Mouse (Mus musculus): ENCODE measurements around the gene Ndufaf2. TPM values are rescaled to one million over a fixed set of nuclear protein-coding genes. Genes with fewer than 3 reads are reported as not detected.
A peak's percentile ranks its signal among the peaks of the same experiment; 100 is the strongest.

Ndufaf2 gene
- polyA plus RNA-seq, 1 experiment from 2014 or later, result 35.7 TPM

DNA sequence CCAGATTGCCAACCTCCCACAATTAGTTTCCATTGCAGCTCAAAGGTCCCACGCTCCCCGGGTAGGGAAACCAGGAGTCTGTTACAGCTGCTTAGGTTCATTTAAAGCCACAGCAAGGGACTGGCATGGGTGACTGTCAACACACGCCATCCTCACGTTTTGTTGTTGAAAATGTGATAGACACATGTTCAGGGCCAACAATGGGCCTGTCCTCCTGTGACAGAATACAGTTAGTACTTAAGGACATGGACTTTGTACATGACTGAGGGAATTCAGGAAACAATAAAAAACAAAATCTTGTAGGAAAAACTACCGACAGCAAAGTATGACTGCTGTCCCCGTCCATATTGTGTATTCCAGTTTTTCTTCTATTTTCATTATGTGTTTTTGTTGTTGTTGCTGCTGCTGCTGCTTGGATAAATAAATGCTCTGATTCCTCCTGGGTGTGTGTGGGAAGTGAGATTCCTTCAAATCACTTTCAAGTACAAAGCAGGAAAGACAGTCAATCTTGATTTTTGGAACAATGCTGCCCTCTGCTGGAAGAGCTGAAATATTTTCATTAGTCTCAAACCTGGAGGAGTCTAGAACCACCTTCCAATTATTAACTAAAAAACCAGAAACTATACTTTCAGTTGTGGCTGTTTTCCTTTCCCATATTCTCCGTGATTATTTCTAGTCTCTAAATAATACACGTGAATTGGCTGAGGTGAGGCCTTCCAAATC is 5.6 kb downstream of the Ndufaf2 start:
- Histone ChIP-seq H3K27me3 (replicated peaks; ENCODE audit: insufficient read depth, low read length) (no peaks in the 10 kb centered on the region), H3K9me3 (ENCODE audit: low read length) (no peaks in the 10 kb centered on the region), H3K4me2 (replicated peaks; ENCODE audit: low read depth, low read length) (no peak overlapping the region), H3K27ac (ENCODE audit: low read length) (no peak overlapping the region), H3K9ac (replicated peaks; ENCODE audit: low read depth) (no peak overlapping the region), H3K36me3 (ENCODE audit: insufficient read depth, low read length) (no peaks in the 10 kb centered on the region), H3K4me3 (ENCODE audit: low read depth, low read length) (no peak overlapping the region), H3K4me1 (ENCODE audit: insufficient read depth, low read depth, low read length) (no peaks in the 10 kb centered on the region)
- peak; percentile 47 for ATAC-seq
- TF ChIP-seq EP300 (IDR thresholded peaks at IDR 0.05), result no peak
- peak; percentile 73 for TF ChIP-seq CTCF (IDR thresholded peaks at IDR 0.05)
- peak; percentile 86 for DNase-seq (ENCODE audit: low spot score)
- WGBS, result 63% methylated on average over 8 of the region's 8 CpGs

GRCm38 (mm10) chr13:108151782-108152181 is 6.6 kb downstream of the Ndufaf2 start:
- H3K27ac ChIP-seq (ENCODE audit: low read length), result no peak overlapping the region
- H3K4me3 ChIP-seq (ENCODE audit: low read depth, low read length), result no peak overlapping the region
- H3K27me3 ChIP-seq (replicated peaks; ENCODE audit: insufficient read depth, low read length), result no peaks in the 10 kb centered on the region
- no peak overlapping the region for H3K9ac ChIP-seq (replicated peaks; ENCODE audit: low read depth)
- no peaks in the 10 kb centered on the region for H3K9me3 ChIP-seq (ENCODE audit: low read length)
- H3K36me3 ChIP-seq (ENCODE audit: insufficient read depth, low read length), result no peaks in the 10 kb centered on the region
- H3K4me2 ChIP-seq (replicated peaks; ENCODE audit: low read depth, low read length), result no peak overlapping the region
- DNase-seq (ENCODE audit: low spot score) (peak; percentile 57), ATAC-seq (no peak)
- peak; percentile 85 for TF ChIP-seq CTCF (IDR thresholded peaks at IDR 0.05)
- TF ChIP-seq EP300 (IDR thresholded peaks at IDR 0.05), result no peak
- H3K4me1 ChIP-seq (ENCODE audit: insufficient read depth, low read depth, low read length), result no peaks in the 10 kb centered on the region

GRCm38 (mm10) chr13:108144086-108144485 is 14.3 kb downstream of the Ndufaf2 start:
- Histone ChIP-seq H3K27ac (ENCODE audit: low read length) (no peak overlapping the region), H3K36me3 (ENCODE audit: insufficient read depth, low read length) (no peaks in the 10 kb centered on the region), H3K9me3 (ENCODE audit: low read length) (no peaks in the 10 kb centered on the region), H3K27me3 (replicated peaks; ENCODE audit: insufficient read depth, low read length) (no peaks in the 10 kb centered on the region), H3K4me1 (ENCODE audit: insufficient read depth, low read depth, low read length) (no peaks in the 10 kb centered on the region), H3K4me2 (replicated peaks; ENCODE audit: low read depth, low read length) (no peak overlapping the region), H3K9ac (replicated peaks; ENCODE audit: low read depth) (no peak overlapping the region), H3K4me3 (ENCODE audit: low read depth, low read length) (no peak overlapping the region)
- TF ChIP-seq CTCF (IDR thresholded peaks at IDR 0.05), result no peak
- TF ChIP-seq EP300 (IDR thresholded peaks at IDR 0.05), result no peak
- DNase-seq (ENCODE audit: low spot score), result no peak
- WGBS, result 91% methylated on average over 8 of the region's 8 CpGs
- no peak for ATAC-seq

DNA sequence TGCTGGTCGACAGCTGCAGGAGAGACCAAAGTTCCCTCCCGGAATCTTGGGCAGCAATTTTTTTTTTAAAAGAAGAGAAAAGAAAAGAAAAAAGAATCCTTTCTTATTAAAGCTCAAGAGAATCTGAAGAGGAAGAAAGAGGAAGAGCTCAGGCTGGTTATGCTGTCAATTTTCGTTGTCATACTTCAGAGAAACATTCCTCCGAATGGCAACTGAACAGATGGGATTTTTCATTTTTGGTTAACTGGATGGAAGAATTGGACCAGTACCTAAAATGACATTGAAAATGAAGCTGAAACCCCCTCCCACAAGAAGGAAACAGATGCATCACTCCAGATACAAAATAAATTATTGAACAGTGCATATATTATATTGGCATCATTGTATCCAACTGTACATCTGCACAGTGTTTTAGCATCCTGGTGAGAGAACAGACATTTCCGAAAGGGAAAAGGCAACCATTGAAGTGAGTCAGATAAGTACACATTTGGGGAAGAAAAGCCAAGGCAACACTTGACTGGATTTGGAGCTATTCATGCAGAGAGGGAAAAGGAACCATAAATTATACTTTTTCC is 19.9 kb downstream of the Ndufaf2 start:
- H3K4me2 ChIP-seq (replicated peaks; ENCODE audit: low read depth, low read length), result no peak overlapping the region
- no peaks in the 10 kb centered on the region for H3K4me1 ChIP-seq (ENCODE audit: insufficient read depth, low read depth, low read length)
- H3K9me3 ChIP-seq (ENCODE audit: low read length), result no peaks in the 10 kb centered on the region
- no peak for ATAC-seq
- H3K27ac ChIP-seq (ENCODE audit: low read length), result no peak overlapping the region
- no peak for DNase-seq (ENCODE audit: low spot score)
- H3K4me3 ChIP-seq (ENCODE audit: low read depth, low read length), result no peak overlapping the region
- no peaks in the 10 kb centered on the region for H3K36me3 ChIP-seq (ENCODE audit: insufficient read depth, low read length)
- TF ChIP-seq EP300 (IDR thresholded peaks at IDR 0.05), result no peak
- TF ChIP-seq CTCF (IDR thresholded peaks at IDR 0.05), result no peak
- no peak overlapping the region for H3K9ac ChIP-seq (replicated peaks; ENCODE audit: low read depth)
- H3K27me3 ChIP-seq (replicated peaks; ENCODE audit: insufficient read depth, low read length), result no peaks in the 10 kb centered on the region
- WGBS, result 66% methylated on average over 5 of the region's 5 CpGs

- 80% methylated on average over 6 of the region's 6 CpGs for WGBS
- DNase-seq (ENCODE audit: low spot score) (no peak), ATAC-seq (no peak)
- Histone ChIP-seq H3K4me2 (replicated peaks; ENCODE audit: low read depth, low read length) (no peak overlapping the region), H3K9me3 (ENCODE audit: low read length) (no peaks in the 10 kb centered on the region), H3K9ac (replicated peaks; ENCODE audit: low read depth) (no peak overlapping the region), H3K4me1 (ENCODE audit: insufficient read depth, low read depth, low read length) (no peaks in the 10 kb centered on the region), H3K27ac (ENCODE audit: low read length) (no peak overlapping the region), H3K27me3 (replicated peaks; ENCODE audit: insufficient read depth, low read length) (no peaks in the 10 kb centered on the region), H3K4me3 (ENCODE audit: low read depth, low read length) (no peak overlapping the region), H3K36me3 (ENCODE audit: insufficient read depth, low read length) (no peaks in the 10 kb centered on the region)
- no peak for TF ChIP-seq EP300 (IDR thresholded peaks at IDR 0.05)
- TF ChIP-seq CTCF (IDR thresholded peaks at IDR 0.05), result no peak
These were observed 22.8 kb downstream of the Ndufaf2 start for GRCm38 (mm10) chr13:108135617-108136016.

- no peak overlapping the region for H3K9ac ChIP-seq (replicated peaks; ENCODE audit: low read depth)
- H3K9me3 ChIP-seq (ENCODE audit: low read length), result no peaks in the 10 kb centered on the region
- peak; percentile 49; the same call in 1 of the 2 replicates for ATAC-seq
- H3K27ac ChIP-seq (ENCODE audit: low read length), result no peak overlapping the region
- DNase-seq (ENCODE audit: low spot score), result peak; percentile 24
- 42% methylated on average over 6 of the region's 6 CpGs for WGBS
- H3K27me3 ChIP-seq (replicated peaks; ENCODE audit: insufficient read depth, low read length), result no peaks in the 10 kb centered on the region
- H3K4me3 ChIP-seq (ENCODE audit: low read depth, low read length), result no peak overlapping the region
- no peaks in the 10 kb centered on the region for H3K4me1 ChIP-seq (ENCODE audit: insufficient read depth, low read depth, low read length)
- TF ChIP-seq CTCF (IDR thresholded peaks at IDR 0.05) (no peak), EP300 (IDR thresholded peaks at IDR 0.05) (no peak)
- H3K36me3 ChIP-seq (ENCODE audit: insufficient read depth, low read length), result no peaks in the 10 kb centered on the region
- no peak overlapping the region for H3K4me2 ChIP-seq (replicated peaks; ENCODE audit: low read depth, low read length)
These were observed 26.2 kb downstream of the Ndufaf2 start for GRCm38 (mm10) chr13:108132031-108132819.

Measured in lung, postnatal 0 days (tissue).